Mouse (Mus musculus): ENCODE data around the gene Nudt2. TPM values are rescaled to one million over a fixed set of nuclear protein-coding genes. Genes with fewer than 3 reads are reported as not detected.

Gene Nudt2
- polyA plus RNA-seq, 1 experiment from 2014 or later: 66.3 TPM

DNA sequence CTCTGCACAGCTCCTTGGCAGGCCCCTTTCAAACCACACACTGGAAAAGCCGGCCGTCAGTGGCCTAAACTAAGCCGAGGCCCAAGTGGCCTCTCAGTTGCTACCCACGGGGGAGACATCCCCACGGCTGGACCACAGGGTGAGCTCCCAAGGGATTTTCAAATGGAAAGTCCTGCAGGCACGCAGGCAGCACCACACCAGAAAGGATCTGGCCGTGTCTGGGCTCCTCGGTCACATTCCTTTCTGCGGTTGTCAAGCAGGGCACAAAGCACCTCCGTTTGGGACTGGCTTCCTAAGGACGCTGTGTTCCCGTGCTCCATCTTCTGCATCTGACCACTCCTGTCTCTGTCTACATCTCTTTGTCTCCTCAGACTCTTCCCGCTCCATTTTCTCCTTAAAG, 62.1 kb downstream of the Nudt2 start:
- no peak overlapping the region for H3K4me3 ChIP-seq
- no peak overlapping the region for H3K9ac ChIP-seq
- no peaks in the 10 kb centered on the region for H3K36me3 ChIP-seq (replicated peaks)
- WGBS: 6% methylated on average over 13 of the region's 13 CpGs
- peak; percentile 12; the same call in 1 of the 2 replicates for ATAC-seq (replicated peaks)
- H3K9me3 ChIP-seq: no peaks in the 10 kb centered on the region
- H3K4me1 ChIP-seq: peaks cover 36% of the 10 kb centered on the region
- peak overlapping the region; percentile 59 for H3K27ac ChIP-seq
- peak overlapping the region; percentile 2; the same call in 1 of the 2 replicates for H3K4me2 ChIP-seq
- no peaks in the 10 kb centered on the region for H3K27me3 ChIP-seq (replicated peaks)

DNA sequence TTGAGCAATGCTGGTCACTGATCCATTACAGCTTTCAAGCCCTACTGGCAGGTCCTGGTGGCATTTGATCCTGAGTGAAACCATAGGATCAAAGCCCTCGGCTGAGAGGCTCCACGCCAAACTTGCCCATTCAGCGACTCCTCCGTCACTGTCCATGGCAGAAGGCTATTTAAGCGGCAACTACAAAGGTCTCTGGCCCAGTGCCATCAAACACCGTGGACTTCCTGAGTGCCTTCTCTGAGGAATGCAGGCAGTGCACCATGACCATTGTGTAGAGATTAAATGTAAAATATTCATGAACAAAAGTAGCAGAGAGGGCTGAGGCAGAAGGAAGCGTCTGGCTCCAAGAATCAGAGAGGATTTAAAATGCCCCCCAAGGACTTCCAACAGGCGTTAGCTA, 63.0 kb downstream of the Nudt2 start:
- peak overlapping the region; percentile 59 for H3K27ac ChIP-seq
- no peaks in the 10 kb centered on the region for H3K36me3 ChIP-seq (replicated peaks)
- H3K4me3 ChIP-seq: no peak overlapping the region
- H3K9me3 ChIP-seq: no peaks in the 10 kb centered on the region
- H3K4me2 ChIP-seq: 0 out of 2 replicates have a peak overlapping the region, but pooled peaks have one; percentile 0
- peaks cover 36% of the 10 kb centered on the region for H3K4me1 ChIP-seq
- H3K9ac ChIP-seq: no peak overlapping the region
- H3K27me3 ChIP-seq (replicated peaks): no peaks in the 10 kb centered on the region
- ATAC-seq (replicated peaks): peak; percentile 53
- 7% methylated on average over 8 of the region's 8 CpGs for WGBS

Other genes starting within 250 kb of the Nudt2 start
- 58.0 and 61.8 TPM in 2 replicates for gene Ubap2, start 190.0 kb upstream of the Nudt2 start, polyA plus RNA-seq (2015; fragmentation: Nextera tagmentation; extraction: Ambion mirVana)
- 82.3 TPM in 2 replicates for gene Dcaf12, start 150.3 kb upstream of the Nudt2 start, polyA plus RNA-seq (2015; fragmentation: Nextera tagmentation; extraction: Ambion mirVana)
- gene Ubap1, start 116.2 kb upstream of the Nudt2 start, polyA plus RNA-seq (2015; fragmentation: Nextera tagmentation; extraction: Ambion mirVana): 65.2 and 73.8 TPM in 2 replicates
- gene Kif24, start 264 bp upstream of the Nudt2 start, polyA plus RNA-seq (2015; fragmentation: Nextera tagmentation; extraction: Ambion mirVana): 3.0 and 3.3 TPM in 2 replicates
- gene AI464131, start 37.9 kb downstream of the Nudt2 start, polyA plus RNA-seq (2015; fragmentation: Nextera tagmentation; extraction: Ambion mirVana): 6.3 and 8.9 TPM in 2 replicates
- 13.8 and 15.5 TPM in 2 replicates for gene 1110017D15Rik, start 52.2 kb downstream of the Nudt2 start, polyA plus RNA-seq (2015; fragmentation: Nextera tagmentation; extraction: Ambion mirVana)
- gene Fam219a, start 104.4 kb downstream of the Nudt2 start, polyA plus RNA-seq (2015; fragmentation: Nextera tagmentation; extraction: Ambion mirVana): 16.8 and 18.3 TPM in 2 replicates
- gene Dnaic1, start 104.6 kb downstream of the Nudt2 start, polyA plus RNA-seq (2015; fragmentation: Nextera tagmentation; extraction: Ambion mirVana): 3.3 and 3.5 TPM in 2 replicates
- gene Enho, start 175.2 kb downstream of the Nudt2 start, polyA plus RNA-seq (2015; fragmentation: Nextera tagmentation; extraction: Ambion mirVana): 121 and 122 TPM in 2 replicates
- gene Cntfr, start 231.9 kb downstream of the Nudt2 start, polyA plus RNA-seq (2015; fragmentation: Nextera tagmentation; extraction: Ambion mirVana): 28.1 and 32.2 TPM in 2 replicates
- gene Il11ra1, start 234.8 kb downstream of the Nudt2 start, polyA plus RNA-seq (2015; fragmentation: Nextera tagmentation; extraction: Ambion mirVana): 37.5 and 40.3 TPM in 2 replicates
- 59.1 and 64.6 TPM in 2 replicates for gene Rpp25l, start 248.4 kb downstream of the Nudt2 start, polyA plus RNA-seq (2015; fragmentation: Nextera tagmentation; extraction: Ambion mirVana)

All from midbrain, embryonic 15.5 days (tissue).